Mouse (Mus musculus) CH12F3 (cell line): ENCODE data around the gene Zfp609.

Source experiments
- in situ Hi-C: fragments of 300-500 bp; cut with MboI; formaldehyde crosslinking; loops from 2 replicates; pipeline ENCODE4 v1.14.3; 2020; ENCODE audit warnings: low sequenced_read_pairs

Gene Zfp609

DNA sequence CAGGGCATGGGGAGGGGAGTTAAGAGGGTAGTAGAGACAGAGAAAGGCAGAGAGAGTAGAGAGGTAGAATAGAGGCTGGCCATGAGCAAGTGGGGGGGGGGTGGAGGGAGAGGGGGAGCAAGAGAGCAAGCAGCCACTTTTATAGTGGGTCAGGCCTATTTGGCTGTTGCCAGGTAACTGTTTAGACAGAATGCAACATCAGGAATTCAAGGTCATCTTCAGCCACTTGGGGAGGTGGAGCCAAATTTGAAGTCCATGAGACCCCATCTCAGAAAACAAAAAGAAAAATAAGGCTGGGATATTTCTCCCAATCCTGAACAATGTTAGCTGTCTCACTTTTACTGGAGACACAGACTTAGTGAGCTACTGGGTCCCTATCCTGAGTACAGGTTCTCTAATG, 184.8 kb downstream of the Zfp609 start:
- in situ Hi-C loops, result no loop called here
